Mouse (Mus musculus): ENCODE data around the gene Tmem120b. TPM values are rescaled to one million over a fixed set of nuclear protein-coding genes. Genes with fewer than 3 reads are reported as not detected.

The Tmem120b gene
- total RNA-seq, 2 experiments from 2014 or later, result 16.3 to 16.9 TPM

GRCm38 (mm10) chr5:123140694-123141554, 72.7 kb downstream of the Tmem120b start:
- DNase-seq, result peak; percentile 86

GRCm38 (mm10) chr5:123141555-123142160, 73.4 kb downstream of the Tmem120b start:
- DNase-seq, result peak; percentile 64

- DNase-seq, result peak; percentile 54
Measured at GRCm38 (mm10) chr5:123142161-123143157, 74.2 kb downstream of the Tmem120b start, which contains the start of gene Setd1b. Gene Setd1b, plus strand, starts transcription at chr5:123142193.

- DNase-seq, result no peak
Measured at GRCm38 (mm10) chr5:123143251-123143970, 75.2 kb downstream of the Tmem120b start.

- no peak for DNase-seq
Measured at GRCm38 (mm10) chr5:123143971-123144745, 75.9 kb downstream of the Tmem120b start.

GRCm38 (mm10) chr5:123144746-123145590, 76.8 kb downstream of the Tmem120b start:
- DNase-seq, result no peak

GRCm38 (mm10) chr5:123146357-123146756, 78.1 kb downstream of the Tmem120b start:
- no peak for DNase-seq

- no peak for DNase-seq
Measured at GRCm38 (mm10) chr5:123147569-123147968, 79.4 kb downstream of the Tmem120b start.

GRCm38 (mm10) chr5:123148073-123148722, 80.0 kb downstream of the Tmem120b start:
- no peak for DNase-seq

- peak; percentile 96 for DNase-seq
Measured at GRCm38 (mm10) chr5:123149451-123150400, 81.5 kb downstream of the Tmem120b start.

GRCm38 (mm10) chr5:123150641-123151040, 82.4 kb downstream of the Tmem120b start:
- no peak for DNase-seq

GRCm38 (mm10) chr5:123151077-123151476, 82.9 kb downstream of the Tmem120b start:
- no peak for DNase-seq

- DNase-seq, result no peak
Measured at GRCm38 (mm10) chr5:123151707-123152362, 83.6 kb downstream of the Tmem120b start.

GRCm38 (mm10) chr5:123152901-123153300, 84.7 kb downstream of the Tmem120b start:
- DNase-seq, result no peak

- peak; percentile 55 for DNase-seq
Measured at GRCm38 (mm10) chr5:123155425-123155824, 87.2 kb downstream of the Tmem120b start.

GRCm38 (mm10) chr5:123156763-123157162, 88.5 kb downstream of the Tmem120b start:
- DNase-seq, result no peak

GRCm38 (mm10) chr5:123157972-123158371, 89.8 kb downstream of the Tmem120b start:
- no peak for DNase-seq

Measured in gastrocnemius, postnatal 10 days (tissue).